Mouse (Mus musculus): ENCODE results near the gene Zfp85. TPM values are rescaled to one million over a fixed set of nuclear protein-coding genes. Genes with fewer than 3 reads are reported as not detected.

The Zfp85 gene
- 10.3 TPM for polyA plus RNA-seq (2017; shearing (Covaris generic))

GRCm38 (mm10) chr13:67754333-67755306 is at the start of gene Zfp85:
Gene Zfp85, minus strand, starts transcription at chr13:67755228.

GRCm38 (mm10) chr13:67779265-67780221 is 24.5 kb upstream of the Zfp85 start, which contains the start of gene Zfp493:
Gene Zfp493, plus strand, starts transcription at chr13:67779693.

GRCm38 (mm10) chr13:67728641-67729318 is 26.2 kb downstream of the Zfp85 start, which contains the start of gene Zfp65:
Gene Zfp65, minus strand, starts transcription at chr13:67729173.

Other genes starting within 250 kb of the Zfp85 start
- not detected for gene Gm26965, start 229.1 kb downstream of the Zfp85 start, polyA plus RNA-seq (2017; shearing (Covaris generic))
- 54.5 TPM for gene Zfp87, start 229.1 kb downstream of the Zfp85 start, polyA plus RNA-seq (2017; shearing (Covaris generic))
- 22.5 TPM for gene Zfp748, start 201.4 kb downstream of the Zfp85 start, polyA plus RNA-seq (2017; shearing (Covaris generic))
- 8.4 TPM for gene Zfp729b, start 145.5 kb downstream of the Zfp85 start, polyA plus RNA-seq (2017; shearing (Covaris generic))
- 5.3 TPM for gene Gm49345, start 117.5 kb downstream of the Zfp85 start, polyA plus RNA-seq (2017; shearing (Covaris generic))
- 11.5 TPM for gene Zfp729a, start 117.4 kb downstream of the Zfp85 start, polyA plus RNA-seq (2017; shearing (Covaris generic))
- 24.9 TPM for gene Zfp738, start 68.2 kb downstream of the Zfp85 start, polyA plus RNA-seq (2017; shearing (Covaris generic))
- 11.0 TPM for gene Zfp65, start 26.1 kb downstream of the Zfp85 start, polyA plus RNA-seq (2017; shearing (Covaris generic))
- 2.2 TPM for gene Zfp493, start 24.5 kb upstream of the Zfp85 start, polyA plus RNA-seq (2017; shearing (Covaris generic))
- gene Zfp273, start 58.5 kb upstream of the Zfp85 start, polyA plus RNA-seq (2017; shearing (Covaris generic)) = 6.7 TPM
- gene Gm10037, start 75.9 kb upstream of the Zfp85 start, polyA plus RNA-seq (2017; shearing (Covaris generic)) = 1.0 TPM
- gene BC048507, start 108.1 kb upstream of the Zfp85 start, polyA plus RNA-seq (2017; shearing (Covaris generic)) = not detected

Data from inflammation-experienced regulatory T-cells, adult 16 weeks (primary cell).